Mouse (Mus musculus) adrenal gland, adult 8-10 months (tissue): ENCODE data around the gene Slc7a4. TPM values are rescaled to one million over a fixed set of nuclear protein-coding genes. Genes with fewer than 3 reads are reported as not detected.
A peak's percentile ranks its signal among the peaks of the same experiment; 100 is the strongest.
"Not testable (repeated sequence)": the region's sequence is repeated elsewhere in the genome, so short reads cannot be mapped to it uniquely, and the experiment has no call there.

Experiments used
- DNase-seq: peaks from one replicate; pipeline ENCODE4 v3.0.0; 2022
- total RNA-seq, 4 experiments: library from RNA; stranded (reverse); gene quantifications; 2 replicates each; pipeline ENCODE4 v1.2.4; 2022

Gene Slc7a4
- total RNA-seq, 4 experiments from 2014 or later, result 7.9 to 47.4 (median 28.9) TPM

GRCm38 (mm10) chr16:17561751-17562208, 21.2 kb downstream of the Slc7a4 start, which contains the start of gene P2rx6:
Gene P2rx6, plus strand, starts transcription at chr16:17561885.
- peak; percentile 31 for DNase-seq

DNA sequence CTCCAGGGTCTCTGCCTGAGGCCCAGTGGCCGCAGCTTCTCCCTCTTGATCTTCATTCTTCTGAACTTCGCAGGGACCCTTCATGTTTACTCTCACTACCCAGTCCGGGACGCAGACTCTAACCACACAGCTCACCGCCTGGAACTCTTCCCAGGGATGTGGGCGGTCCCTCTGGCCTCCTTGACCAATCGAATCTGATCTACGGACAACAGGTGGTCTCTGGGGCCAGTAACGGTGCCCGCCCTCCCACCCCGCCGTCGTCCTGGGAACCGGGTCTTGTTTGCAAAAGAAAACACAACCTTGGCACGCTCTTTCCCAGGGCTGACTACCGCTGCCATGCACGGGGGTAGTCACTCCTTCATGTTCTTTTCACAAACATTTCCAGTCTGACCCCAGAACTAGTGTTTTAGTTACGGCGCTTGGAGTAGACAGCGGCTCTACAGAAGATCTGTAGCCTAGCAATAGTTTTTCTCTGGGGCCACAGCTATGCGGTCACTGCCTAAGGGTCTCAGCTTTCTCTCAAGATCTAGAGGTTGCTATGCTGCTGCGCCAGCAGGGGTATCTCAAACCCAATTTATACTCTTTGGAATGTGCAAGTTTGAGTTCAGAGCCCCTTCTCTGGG, 21.8 kb downstream of the Slc7a4 start, which contains the start of gene Lrrc74b:
Lrrc74b (minus strand) TSS at position 120 of the 623 bp plus-strand sequence.
- DNase-seq, result peak; percentile 38

DNA sequence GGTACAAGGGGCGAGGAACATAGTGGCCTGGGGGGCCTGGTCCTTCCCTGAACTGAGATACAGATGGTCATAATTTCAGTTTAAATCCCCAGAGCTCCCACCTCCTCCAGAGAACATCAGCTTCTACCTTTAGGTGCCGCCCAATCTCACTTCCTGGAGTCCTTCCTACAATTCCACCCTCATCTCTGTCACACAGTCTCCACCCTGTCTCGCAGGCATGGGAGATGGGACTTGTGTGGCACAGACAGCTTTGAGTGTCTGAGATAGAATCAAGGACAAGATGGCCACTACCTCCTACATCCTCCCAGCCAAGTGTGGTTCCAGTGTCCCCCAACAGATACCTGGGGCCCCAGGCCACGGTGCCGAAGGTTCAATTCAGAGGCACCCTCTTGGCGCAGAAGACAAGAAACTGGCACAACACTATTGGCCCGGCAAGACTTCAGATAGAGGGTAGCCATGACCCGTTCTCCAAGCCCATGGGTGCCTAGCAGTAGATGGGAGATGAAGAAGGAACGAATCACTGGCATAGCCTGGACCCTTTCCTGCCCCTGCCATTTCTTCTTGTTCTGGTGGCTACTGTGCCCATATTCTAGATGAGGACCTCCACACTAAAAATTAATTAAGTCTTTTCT, 23.5 kb downstream of the Slc7a4 start:
- DNase-seq, result no peak

DNA sequence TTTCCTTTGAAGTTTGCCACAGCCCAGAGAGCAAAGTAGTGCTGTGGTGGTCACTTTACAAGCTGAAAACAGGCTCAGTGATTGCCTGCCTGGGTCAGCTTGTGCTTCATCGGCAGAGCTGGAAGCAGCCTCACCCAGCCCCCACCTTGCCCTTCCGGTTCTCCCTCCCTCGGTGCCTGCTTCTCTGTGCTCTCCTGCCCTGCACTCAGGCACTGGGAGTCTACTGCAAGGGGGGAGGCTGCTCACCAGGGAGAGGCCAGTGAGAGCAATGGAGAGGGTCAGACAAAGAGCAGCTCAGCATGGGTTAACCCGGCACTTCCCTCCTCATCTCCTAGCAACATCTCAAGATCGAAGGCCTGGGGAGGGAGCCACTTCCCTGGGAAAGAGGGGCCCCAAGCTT, 24.2 kb downstream of the Slc7a4 start:
- no peak for DNase-seq

DNA sequence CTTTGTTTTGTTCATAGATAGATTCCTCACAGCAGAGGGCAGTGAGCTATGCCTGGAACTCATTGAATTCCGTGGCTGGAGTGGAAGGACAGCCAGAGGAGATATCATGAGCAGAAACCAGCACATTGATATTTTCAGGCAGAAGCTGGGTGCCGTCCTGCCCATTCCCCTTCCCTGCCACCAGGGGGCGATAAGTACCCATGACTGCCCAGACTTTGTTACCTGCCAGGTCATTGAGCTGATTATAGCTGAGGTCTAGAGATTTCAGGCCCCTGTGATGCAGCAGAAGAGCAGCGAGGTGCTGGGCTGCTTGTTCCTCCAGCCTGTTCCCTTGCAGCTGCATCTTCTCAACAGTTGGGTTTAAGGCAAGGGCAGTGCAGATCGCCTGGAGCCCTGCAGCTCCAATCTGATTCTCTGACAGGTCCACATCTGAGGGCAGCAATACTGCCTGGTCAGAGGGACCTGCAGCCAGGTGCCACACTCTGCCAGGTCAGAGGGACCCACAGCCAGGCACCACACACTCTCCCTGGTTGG, 25.0 kb downstream of the Slc7a4 start:
- DNase-seq, result peak; percentile 46

DNA sequence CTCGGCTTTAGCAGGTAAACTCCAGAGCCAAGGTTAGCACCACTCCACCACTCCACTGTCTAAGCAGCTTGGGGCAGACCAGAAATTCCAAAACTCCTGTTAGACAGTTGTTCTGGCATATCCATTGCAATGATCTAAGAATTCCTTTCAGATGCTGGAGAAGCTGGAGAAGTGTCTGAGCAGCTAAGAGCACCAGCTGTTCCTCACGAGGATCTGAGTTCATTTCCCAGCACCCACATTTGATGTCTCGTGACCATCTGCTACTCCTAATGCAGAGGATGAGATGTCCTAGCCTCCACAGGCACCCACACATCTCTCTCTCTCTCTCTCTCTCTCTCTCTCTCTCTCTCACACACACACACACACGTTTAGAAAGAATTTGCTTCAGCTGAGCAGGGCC, 26.1 kb downstream of the Slc7a4 start:
- DNase-seq, result no peak

GRCm38 (mm10) chr16:17556180-17556579, 26.8 kb downstream of the Slc7a4 start:
- no peak for DNase-seq

DNA sequence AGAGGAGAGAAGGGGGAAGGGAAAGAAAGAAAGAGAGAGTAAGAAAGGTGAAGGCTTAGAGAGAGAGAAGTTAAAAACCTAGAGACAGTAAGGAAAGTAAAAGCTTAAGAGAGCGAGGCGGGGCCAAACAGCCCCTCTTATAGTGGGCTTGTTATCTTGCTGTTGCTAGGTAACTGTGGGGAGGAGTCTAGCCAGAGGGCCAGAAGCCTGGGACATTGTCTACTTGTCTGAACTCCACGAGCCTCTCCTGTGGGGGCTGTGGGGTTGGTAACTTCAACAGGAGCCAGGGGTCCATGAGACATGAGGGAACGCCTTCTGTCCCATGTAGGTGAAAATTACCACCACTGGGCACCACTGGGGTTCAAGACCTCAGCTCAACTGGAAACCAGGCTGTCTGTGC, 28.3 kb downstream of the Slc7a4 start:
- not testable (repeated sequence) for DNase-seq

DNA sequence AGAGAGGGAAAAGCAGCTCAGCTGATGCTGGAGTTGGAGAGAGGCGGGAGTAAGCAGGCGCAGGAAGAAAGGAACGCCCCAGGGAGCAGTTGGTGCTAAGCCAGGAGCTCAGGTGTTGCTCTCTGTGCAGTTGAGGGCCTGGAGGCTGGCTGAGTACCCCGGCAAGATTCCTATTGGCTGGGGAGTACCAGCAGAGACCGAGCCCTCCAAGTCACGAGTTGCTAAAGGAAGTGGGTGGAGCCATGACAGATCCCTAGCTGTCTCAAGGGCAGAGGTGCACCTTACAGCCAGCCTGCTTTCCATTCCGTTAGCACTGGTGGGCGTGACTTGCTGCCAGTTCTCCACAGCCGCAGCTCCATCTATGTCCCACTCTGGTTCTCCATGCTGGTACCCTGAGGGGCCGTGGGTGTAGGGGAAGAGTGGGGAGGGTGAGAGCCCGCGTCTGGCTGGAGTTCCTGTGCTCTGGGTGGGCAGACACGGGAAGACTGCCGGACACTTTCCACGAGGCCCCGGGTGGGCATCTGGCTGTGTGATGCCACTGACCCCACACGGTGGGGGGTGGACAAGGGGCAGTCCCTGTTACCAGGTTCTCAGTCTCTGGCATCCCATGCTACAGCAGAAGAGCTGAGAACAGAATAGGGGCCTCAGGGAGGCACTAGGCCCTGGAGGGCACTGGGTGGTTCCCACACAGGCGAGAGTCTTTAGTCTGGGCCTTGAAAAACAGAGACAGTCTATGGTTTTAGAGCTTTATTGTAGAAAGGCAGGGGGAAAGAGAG, 28.9 kb downstream of the Slc7a4 start:
- peak; percentile 20 for DNase-seq

GRCm38 (mm10) chr16:17552837-17553236, 30.2 kb downstream of the Slc7a4 start:
- no peak for DNase-seq

- DNase-seq, result no peak
Measured at GRCm38 (mm10) chr16:17542632-17543031, 40.4 kb downstream of the Slc7a4 start.

GRCm38 (mm10) chr16:17536584-17536983, 46.4 kb downstream of the Slc7a4 start:
- no peak for DNase-seq

GRCm38 (mm10) chr16:17532676-17533329, 50.2 kb downstream of the Slc7a4 start:
- no peak for DNase-seq

DNA sequence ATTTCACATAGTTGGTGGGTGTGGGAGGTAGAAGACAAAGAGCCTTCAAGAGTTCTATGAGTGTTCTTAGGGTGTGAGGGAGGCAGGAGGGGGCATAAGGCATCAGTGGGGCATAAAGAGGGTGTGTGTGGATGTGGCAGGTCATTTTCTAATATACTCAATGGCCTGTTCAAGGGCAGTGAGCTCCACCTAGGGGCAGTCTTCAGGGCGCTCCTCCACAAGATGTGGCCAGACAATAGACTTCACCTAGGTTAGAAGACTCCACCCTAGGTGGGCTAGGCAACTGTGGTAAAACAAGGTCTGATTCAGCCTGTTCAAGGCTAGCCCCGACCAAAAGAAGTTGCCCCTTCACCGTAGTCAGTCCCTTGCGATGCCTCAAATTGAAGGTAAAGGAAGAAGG, 50.7 kb downstream of the Slc7a4 start:
- DNase-seq, result no peak

DNA sequence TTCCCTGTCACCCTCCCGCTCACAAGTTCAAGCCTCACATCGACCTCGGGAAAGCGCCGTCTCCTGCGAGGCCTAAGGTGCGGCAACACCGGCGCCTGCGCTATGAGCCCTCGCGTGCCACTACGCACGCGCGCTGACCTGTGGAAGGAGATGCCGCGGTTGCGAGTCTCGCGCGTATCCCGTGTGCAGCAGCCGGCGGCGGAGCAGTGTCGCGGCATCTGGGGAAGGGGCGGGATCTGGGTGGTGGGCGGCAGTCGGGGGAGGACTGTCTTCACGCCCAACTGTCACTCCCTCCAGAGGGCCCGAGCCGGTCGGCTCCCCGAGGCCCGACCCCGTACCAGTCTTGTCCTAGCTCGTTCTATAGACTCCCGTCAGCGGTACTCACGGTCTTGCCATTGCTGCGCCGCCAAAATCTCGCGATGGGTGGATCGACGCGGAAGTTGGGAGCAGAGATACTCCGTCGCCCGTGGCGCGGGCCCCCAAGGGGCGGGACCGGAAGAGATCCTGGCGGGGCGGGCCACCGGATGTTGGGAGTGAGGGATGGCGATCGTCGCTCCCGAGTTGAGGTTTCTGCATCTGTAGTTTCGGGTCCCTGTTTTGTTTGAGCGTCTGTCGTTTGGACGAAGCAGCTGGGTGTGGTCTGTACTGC, 52.2 kb downstream of the Slc7a4 start, which contains the start of gene Thap7:
Thap7 (minus strand) TSS at position 497 of the 649 bp plus-strand sequence.
- peak; percentile 95 for DNase-seq

DNA sequence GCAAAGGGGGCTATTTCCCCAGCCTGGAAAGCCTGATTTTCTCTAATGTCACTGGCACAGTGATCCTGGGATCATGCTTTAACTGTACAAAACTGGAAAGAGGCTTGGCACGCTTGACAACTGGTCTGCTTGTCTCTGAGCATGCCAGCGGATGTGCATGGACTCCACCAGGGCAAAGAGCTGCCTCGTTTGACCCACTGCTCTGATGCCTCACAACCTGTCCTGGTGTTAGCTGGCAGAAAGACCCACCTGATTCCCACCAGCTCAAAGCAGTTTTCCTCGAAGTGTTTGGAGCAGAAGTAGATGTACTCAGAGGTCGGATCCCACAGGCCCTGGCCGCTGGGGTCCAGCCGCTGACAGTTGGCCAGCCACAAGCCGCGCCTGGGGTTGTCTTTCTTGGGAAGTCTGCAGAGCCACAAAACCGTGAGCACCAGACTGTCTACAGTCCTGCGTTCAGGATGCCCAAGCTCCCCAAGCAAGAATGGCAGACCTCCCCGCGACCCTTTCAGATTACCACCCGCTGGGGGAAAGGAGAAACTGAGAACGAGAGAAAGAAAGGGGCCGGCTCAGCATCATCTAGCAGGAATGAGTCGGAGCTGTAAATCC, 52.9 kb downstream of the Slc7a4 start:
- no peak for DNase-seq

- DNase-seq, result no peak
Measured at GRCm38 (mm10) chr16:17528276-17528675, 54.7 kb downstream of the Slc7a4 start.

DNA sequence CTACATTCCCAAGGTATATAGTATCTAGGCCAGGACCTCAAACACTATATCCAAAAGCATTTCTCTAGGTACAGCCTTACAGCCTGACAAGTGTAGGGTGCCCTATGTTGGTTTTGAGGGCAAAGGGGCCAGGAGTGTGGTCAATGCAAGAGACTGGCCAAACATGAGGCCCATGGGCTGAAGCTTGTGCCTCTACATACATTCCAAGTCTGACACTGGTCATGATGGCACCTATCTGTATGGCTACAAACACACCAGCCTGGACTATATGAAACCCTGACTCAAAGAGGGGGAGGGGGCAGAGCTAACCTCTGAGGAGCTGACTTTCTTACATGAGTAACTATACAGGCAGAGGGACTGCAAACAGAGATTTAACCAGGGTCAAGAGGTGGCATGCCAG, 55.4 kb downstream of the Slc7a4 start:
- no peak for DNase-seq

DNA sequence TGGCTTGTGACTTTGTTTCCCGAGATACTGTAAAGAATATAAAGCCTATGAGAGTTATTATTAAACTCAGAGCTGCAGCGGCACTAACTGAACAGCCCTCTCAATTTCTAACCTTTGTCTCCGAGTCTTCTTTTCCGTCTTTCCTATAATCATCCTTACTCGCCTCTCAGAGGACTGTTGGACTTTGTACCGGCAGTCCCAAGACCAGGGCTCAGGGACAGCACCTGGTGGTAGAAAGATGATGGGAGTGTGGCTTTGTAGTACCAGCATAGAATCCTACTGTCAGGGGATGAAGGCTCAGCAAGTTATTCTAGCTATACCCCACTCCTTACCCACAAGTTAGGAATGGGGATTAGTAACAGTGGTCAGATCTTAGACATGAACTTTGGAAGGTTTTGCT, 56.8 kb downstream of the Slc7a4 start:
- DNase-seq, result no peak

DNA sequence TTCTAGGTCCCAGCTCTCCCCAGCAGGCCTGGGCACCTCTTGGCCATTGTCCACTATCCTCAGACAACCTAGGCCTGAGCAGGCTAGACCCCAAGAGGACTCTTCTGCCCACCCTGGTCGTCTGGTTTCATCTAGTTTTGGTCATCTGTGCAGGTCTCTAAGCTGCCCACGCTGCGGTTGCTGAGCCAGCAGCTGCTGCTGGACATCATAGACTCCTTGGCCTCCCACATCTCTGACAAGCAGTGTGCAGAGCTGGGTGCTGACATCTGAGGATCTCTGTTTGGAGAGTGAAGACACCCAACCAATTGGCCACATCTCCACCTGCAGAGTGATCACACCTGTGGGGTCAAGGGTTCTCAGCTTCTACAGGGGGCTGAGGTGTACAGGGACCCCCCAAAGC, 57.5 kb downstream of the Slc7a4 start:
- no peak for DNase-seq

DNA sequence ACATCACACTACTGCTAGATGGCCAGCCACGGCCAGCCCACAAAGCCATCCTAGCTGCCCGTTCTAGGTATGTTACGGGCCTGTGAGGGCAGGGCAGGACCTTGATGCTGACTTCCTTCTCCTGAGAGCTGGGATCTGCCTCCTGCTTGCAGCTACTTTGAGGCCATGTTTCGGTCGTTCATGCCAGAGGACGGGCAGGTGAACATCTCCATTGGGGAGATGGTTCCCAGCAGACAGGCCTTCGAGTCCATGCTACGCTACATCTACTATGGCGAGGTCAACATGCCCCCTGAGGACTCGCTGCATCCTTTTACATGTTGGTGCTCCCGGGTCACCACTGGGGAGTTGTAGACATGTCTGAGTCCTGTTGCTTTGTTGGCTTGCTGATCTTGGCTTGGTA, 58.9 kb downstream of the Slc7a4 start:
- DNase-seq, result no peak
